Mouse (Mus musculus) left cerebral cortex, adult 11 months (tissue): Measurements from ENCODE around the gene Ciapin1.

Experiments
- DNase-seq: peaks from one replicate; pipeline ENCODE4 v3.0.0; 2022; ENCODE audit warnings: low spot score

Gene Ciapin1

DNA sequence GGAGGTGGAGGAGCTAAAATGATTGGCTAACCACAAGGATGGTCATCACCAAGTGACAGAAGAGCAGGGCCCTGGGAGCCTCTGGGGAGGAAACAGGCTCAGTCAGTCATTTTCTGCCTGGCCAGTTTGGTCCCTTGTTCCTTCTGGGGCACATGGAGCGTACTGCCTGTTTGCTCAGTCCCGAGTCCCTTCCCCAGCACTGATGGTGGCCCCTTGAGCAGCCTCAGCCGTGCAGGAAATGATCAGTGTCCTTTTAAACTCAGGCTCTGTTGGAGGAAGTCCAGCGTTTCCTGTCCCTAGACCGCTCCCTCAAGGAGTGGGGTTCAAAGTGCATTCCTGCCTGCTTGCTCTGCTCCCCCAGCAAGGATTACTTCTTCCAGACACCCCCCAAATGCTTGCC lies 59.7 kb downstream of the Ciapin1 start:
- no peak for DNase-seq

- no peak for DNase-seq
Observed at GRCm38 (mm10) chr8:94778036-94778435, 60.1 kb downstream of the Ciapin1 start.

DNA sequence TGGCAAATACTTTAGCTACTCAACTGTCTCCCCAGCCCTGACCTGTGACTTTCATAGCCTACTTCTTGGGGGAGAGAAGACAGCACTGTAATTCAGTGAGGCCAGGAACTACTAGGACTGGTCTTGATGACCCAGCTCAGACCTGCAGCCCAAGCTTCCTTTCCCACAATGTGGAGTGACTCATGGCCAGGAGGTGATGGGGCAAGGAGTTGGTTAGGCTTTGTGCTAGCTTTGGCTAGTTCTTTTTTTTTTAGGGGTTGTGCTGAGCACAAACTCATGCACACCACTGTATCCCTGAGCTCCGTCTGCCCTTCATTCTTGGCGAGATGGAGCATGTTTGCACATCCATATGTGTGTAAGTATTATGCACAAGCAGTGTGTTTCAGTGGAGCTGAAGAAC lies 61.8 kb downstream of the Ciapin1 start:
- DNase-seq: no peak

GRCm38 (mm10) chr8:94774601-94775000 lies 63.6 kb downstream of the Ciapin1 start:
- DNase-seq: no peak

GRCm38 (mm10) chr8:94773700-94774171 lies 64.4 kb downstream of the Ciapin1 start:
- peak; percentile 73 for DNase-seq

DNA sequence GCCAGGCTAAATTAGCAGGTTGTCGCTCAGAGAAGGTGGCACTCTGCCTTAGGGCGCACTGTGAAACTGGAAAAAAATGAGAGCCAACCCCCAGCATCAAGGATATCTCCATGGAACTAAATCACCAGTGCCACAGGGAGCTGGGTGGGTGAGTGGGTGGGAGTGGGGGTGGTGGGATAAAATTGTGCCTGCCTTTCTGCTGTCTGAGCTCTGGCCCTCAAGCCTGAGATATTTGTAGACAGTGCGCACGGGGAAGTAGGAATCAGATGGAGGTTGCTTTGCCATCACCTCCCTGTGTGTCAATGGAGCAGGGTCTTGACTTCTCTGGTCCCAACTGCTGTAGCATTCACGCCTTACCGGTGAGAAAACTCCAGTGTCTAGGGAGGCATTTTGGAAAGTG lies 65.1 kb downstream of the Ciapin1 start:
- no peak for DNase-seq

DNA sequence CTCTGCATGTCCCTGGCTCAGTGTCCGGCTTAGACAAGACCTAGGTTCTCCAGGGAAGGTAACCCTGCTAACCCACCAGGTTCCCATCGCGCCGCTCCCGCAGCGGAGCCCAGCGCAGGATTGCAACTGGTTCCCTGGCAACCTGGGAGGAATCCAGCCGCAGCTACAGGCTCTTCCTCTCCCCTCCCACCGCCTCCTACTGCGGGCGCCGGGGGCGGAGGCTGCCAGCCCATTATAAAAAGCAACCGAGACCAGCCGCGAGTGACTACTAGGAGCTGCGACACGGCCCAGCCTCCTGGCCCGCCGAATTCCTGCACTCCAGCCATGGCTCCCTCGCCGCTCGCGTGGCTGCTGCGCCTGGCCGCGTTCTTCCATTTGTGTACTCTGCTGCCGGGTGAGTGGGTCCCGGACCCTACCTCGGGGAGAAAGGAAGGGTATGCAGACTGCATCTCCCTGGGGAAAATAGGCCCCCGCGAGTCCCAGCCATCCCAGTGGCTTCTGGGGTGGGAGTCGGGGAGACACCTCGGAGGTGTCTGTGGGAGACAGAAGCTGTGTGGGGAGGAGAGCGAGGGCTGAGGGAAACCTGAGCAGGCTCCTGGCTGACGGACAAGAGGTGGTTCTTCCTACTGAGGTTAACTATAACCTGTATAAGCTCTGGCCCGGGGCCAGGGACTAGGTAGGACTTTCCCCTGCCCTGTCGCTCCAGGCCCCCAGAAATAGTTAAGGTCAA lies 66.1 kb downstream of the Ciapin1 start, which contains the start of gene Cx3cl1:
Gene Cx3cl1 (plus strand): TSS at position 69 of the 730 bp plus-strand sequence.
- DNase-seq: peak; percentile 83

DNA sequence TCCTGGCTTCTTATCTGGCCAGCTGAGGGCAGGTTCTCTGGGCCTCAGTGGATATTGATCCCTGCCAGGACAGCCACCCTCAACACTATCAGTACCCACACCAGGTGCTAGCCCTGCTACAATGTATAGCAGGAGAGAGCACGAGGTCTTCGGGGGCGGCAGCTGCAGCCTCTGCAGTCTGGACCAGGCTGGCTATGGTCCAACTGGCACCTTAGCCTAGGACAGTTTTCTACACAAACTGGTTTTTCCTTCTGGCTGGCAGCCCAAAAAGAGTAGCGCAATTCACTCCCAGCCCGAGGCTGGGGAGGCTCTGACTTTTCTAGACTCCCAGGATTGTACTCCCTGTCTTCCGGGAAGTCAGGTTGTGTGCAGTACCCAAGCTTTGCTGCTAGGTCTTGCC lies 67.2 kb downstream of the Ciapin1 start:
- no peak for DNase-seq
